Mouse (Mus musculus) intestine, postnatal 0 days (tissue): ENCODE results near the gene Tmem141. TPM values are rescaled to one million over a fixed set of nuclear protein-coding genes. Genes with fewer than 3 reads are reported as not detected.

ENCODE experiments used
- ATAC-seq: fragments of 200-750 bp; cut with Nextera tagmentation; 2 replicates; pipeline ENCODE4 v1.8.0; 2017; ENCODE audit warnings: mild to moderate bottlenecking, moderate TSS enrichment, moderate library complexity
- H3K27ac ChIP-seq: fragments of 300-500 bp; sonication (generic); 2 replicates; pipeline ENCODE4 v1.5.1; 2014; ENCODE audit warnings: mild to moderate bottlenecking, low read depth, low read length, moderate library complexity
- H3K27me3 ChIP-seq: fragments of 300-500 bp; sonication (generic); replicated peaks from 2 replicates; pipeline ENCODE4 v1.6.1; 2014; ENCODE audit warnings: low read length, mixed read lengths; ENCODE audit not compliant: control insufficient read depth, insufficient read depth
- H3K36me3 ChIP-seq: fragments of 300-500 bp; sonication (generic); 2 replicates; pipeline ENCODE4 v1.6.1; 2014; ENCODE audit warnings: mild to moderate bottlenecking, moderate library complexity; ENCODE audit not compliant: control insufficient read depth, insufficient read depth
- H3K4me1 ChIP-seq: fragments of 300-500 bp; sonication (generic); replicated peaks from 2 replicates; pipeline ENCODE4 v1.6.1; 2014; ENCODE audit warnings: antibody characterized with exemption, low read length, mixed read lengths; ENCODE audit not compliant: control insufficient read depth, insufficient read depth
- H3K4me2 ChIP-seq: fragments of 300-500 bp; sonication (generic); replicated peaks from 2 replicates; pipeline ENCODE4 v1.6.1; 2014; ENCODE audit warnings: low read depth, mild to moderate bottlenecking, moderate library complexity
- H3K4me3 ChIP-seq: fragments of 300-500 bp; sonication (generic); 2 replicates; pipeline ENCODE4 v1.5.1; 2014; ENCODE audit warnings: low read depth, low read length
- H3K9ac ChIP-seq: fragments of 300-500 bp; sonication (generic); 2 replicates; pipeline ENCODE4 v1.6.1; 2014; ENCODE audit warnings: mild to moderate bottlenecking, low read depth, low read length
- H3K9me3 ChIP-seq: fragments of 300-500 bp; sonication (generic); 2 replicates; pipeline ENCODE4 v1.6.1; 2016; ENCODE audit warnings: mixed run types; ENCODE audit not compliant: control insufficient read depth
- CTCF ChIP-seq: sonication (generic); IDR thresholded peaks from 2 replicates; pipeline ENCODE4 v1.5.1; 2016; ENCODE audit warnings: low read depth, mild to moderate bottlenecking, control low read depth, antibody characterized with exemption, moderate library complexity
- WGBS: fragments of 180-500 bp; shearing (Covaris S2); extraction: QIAGEN DNeasy Blood & Tissue Kit; methylation state at CpG from one replicate; pipeline ENCODE4 v1.1.7; 2014; 5-methylcytosine and 5-hydroxymethylcytosine counted together
- polyA plus RNA-seq: library from polyadenylated mRNA; unstranded; fragments of >200 nt; fragmentation: Nextera tagmentation; extraction: Ambion mirVana; gene quantifications from 2 replicates; pipeline ENCODE4 v1.2.1, GENCODE M21; 2015

Gene Tmem141
- polyA plus RNA-seq, 1 experiment from 2014 or later = 23.0 TPM

DNA sequence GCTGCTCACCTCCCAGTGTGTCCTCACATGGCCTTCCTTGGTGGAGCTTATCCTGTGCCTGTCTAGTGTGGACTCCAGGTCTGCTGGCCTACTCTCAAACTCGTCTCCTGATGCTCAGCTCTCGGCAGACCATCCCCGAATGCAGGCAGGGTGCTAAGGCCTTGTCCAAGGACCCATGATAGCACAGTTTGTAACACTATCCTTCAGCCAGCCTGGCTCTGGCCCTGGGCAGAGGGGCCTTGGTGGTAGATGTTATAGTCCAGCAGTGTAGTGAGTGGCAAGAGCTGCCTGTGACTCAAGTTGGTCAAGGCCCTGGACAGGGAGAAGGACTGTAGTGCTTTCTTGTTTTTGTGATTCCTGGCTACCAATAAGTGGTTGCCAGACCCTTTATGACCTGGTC lies 11.8 kb upstream of the Tmem141 start:
- 81% methylated on average over 3 of the region's 3 CpGs for WGBS
- H3K27ac ChIP-seq = no peak overlapping the region
- H3K36me3 ChIP-seq = no peaks in the 10 kb centered on the region
- ATAC-seq = no peak
- no peaks in the 10 kb centered on the region for H3K4me1 ChIP-seq
- TF ChIP-seq CTCF = no peak
- H3K27me3 ChIP-seq = no peaks in the 10 kb centered on the region
- H3K4me2 ChIP-seq = no peak overlapping the region
- no peaks in the 10 kb centered on the region for H3K9me3 ChIP-seq
- H3K4me3 ChIP-seq = no peak overlapping the region
- H3K9ac ChIP-seq = no peak overlapping the region

DNA sequence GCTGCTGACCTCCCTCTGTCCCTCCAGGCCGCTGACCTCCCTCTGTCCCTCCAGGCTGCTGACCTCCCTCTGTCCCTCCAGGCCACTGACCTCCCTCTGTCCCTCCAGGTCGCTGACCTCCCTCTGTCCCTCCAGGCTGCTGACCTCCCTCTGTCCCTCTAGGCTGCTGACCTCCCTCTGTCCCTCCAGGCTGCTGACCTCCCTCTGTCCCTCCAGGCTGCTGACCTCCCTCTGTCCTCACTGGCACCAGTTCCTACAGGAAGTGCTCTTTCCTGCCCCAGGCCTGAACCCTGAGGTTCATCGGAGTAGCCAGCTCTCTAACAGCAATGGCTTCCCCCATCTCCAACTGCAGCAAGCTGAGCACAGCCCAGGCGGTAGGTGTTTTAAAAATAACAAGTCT lies 6.9 kb upstream of the Tmem141 start:
- Histone ChIP-seq H3K4me1 (no peaks in the 10 kb centered on the region), H3K27ac (no peak overlapping the region), H3K4me3 (no peak overlapping the region), H3K36me3 (no peaks in the 10 kb centered on the region), H3K4me2 (no peak overlapping the region), H3K27me3 (no peaks in the 10 kb centered on the region), H3K9ac (no peak overlapping the region), H3K9me3 (no peaks in the 10 kb centered on the region)
- TF ChIP-seq CTCF = no peak
- WGBS = 62% methylated on average over 4 of the region's 4 CpGs
- ATAC-seq = no peak

DNA sequence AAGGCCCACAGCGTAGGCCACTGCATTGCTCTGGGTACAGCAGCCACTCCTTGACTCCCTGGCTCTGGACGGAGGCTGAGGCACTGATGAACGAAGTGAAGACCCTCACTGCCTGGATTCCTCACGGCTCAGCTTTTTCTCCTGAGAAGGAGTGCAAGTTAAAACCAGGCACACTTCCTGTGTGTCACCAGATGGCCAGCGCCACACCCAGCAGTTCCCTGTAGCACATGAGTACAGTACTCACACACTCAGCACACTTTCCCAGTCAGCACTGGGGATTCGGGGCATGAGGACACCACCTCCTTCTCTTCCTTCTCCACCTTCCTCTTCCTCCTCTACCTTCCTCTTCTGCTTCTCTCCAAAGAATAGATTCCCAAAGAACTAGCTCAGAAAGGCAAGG lies 6.0 kb upstream of the Tmem141 start, which contains the start of gene Fcna:
TSS of gene Fcna (minus strand) at position 220 of the 400 bp plus-strand sequence.
- Histone ChIP-seq H3K9ac (no peak within 1 kb of the TSS), H3K4me2 (no peak within 1 kb of the TSS), H3K4me1 (no peaks in the 10 kb centered on the region), H3K27me3 (no peaks in the 10 kb centered on the region), H3K27ac (no peak within 1 kb of the TSS), H3K36me3 (no peaks in the 10 kb centered on the region), H3K4me3 (no peak within 1 kb of the TSS), H3K9me3 (no peaks in the 10 kb centered on the region)
- WGBS = 67% methylated on average over 6 of the region's 6 CpGs
- TF ChIP-seq CTCF = no peak
- ATAC-seq = no peak

DNA sequence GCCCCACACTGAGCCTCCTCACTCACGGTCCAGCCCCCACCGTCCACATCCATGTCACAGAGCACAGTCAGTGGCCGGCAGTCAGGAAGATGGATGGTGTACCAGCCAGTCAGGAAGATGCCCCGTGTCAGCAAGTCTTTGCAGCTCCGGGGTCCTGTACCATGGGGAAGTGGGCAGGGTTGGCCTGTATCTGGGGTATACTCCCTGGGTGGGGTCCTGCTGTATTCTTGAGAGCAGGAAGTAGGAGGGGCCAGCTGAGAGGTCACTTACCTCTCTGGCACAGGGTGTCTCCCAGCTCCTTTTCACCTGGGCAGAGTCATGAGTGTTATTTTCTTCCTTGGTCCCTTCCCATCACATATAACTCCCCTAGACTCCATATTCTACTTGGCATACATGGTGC lies 4.2 kb upstream of the Tmem141 start:
- Histone ChIP-seq H3K4me3 (no peak overlapping the region), H3K36me3 (no peaks in the 10 kb centered on the region), H3K27ac (no peak overlapping the region), H3K9me3 (no peaks in the 10 kb centered on the region), H3K9ac (no peak overlapping the region), H3K27me3 (no peaks in the 10 kb centered on the region), H3K4me2 (no peak overlapping the region), H3K4me1 (no peaks in the 10 kb centered on the region)
- ATAC-seq = no peak
- WGBS = 54% methylated on average over 5 of the region's 5 CpGs
- TF ChIP-seq CTCF = no peak

DNA sequence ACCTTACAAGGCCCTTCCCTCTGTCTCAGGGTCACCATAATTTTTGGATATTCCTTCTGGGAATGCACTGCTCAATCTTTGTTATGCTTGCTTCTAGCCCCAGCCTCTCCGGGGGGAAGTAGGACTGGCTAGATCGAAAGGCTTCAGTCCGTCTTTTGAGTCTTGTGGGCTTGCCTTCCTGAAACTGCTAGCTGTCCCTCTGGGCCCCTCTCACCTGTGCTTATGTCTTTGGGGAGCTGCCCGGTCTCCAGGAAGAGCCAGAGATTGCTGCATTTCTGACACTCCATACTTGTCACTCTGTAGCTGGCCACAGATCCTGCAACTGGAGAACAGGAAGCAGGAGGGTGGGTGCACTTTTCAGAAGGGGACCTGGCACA lies 965 bp downstream of the Tmem141 start:
- no peaks in the 10 kb centered on the region for H3K4me1 ChIP-seq
- H3K36me3 ChIP-seq = no peaks in the 10 kb centered on the region; the same call in 1 of the 2 replicates
- H3K9me3 ChIP-seq = no peaks in the 10 kb centered on the region
- no peak overlapping the region for H3K4me3 ChIP-seq
- H3K27ac ChIP-seq = no peak overlapping the region
- no peak overlapping the region for H3K9ac ChIP-seq
- no peak for TF ChIP-seq CTCF
- H3K4me2 ChIP-seq = no peak overlapping the region
- no peak for ATAC-seq
- H3K27me3 ChIP-seq = peaks cover 14% of the 10 kb centered on the region; the same call in 1 of the 2 replicates
- 87% methylated on average over 4 of the region's 4 CpGs for WGBS

DNA sequence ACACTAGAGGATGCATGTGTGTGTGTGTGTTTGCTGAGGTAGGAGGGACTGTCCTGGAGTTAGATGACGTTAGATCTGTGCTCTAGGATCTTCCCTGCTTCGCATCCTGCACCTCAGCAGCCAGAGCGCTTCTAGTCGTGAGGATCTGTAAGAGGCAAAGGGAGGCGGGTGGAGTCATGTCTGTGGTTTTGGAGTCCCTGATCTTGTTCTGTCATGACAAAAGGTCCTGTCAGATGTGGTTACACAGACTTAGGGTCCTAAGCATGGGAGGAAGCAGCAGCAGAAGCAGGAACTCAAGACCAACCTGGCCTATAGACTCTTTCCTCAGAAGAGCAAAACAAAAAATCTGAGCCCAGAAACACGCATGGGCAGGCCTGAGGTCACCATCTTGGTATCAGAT lies 1.4 kb downstream of the Tmem141 start:
- Histone ChIP-seq H3K27ac (no peak overlapping the region), H3K4me1 (no peaks in the 10 kb centered on the region), H3K4me3 (no peak overlapping the region), H3K27me3 (peaks cover 14% of the 10 kb centered on the region; the same call in 1 of the 2 replicates), H3K9me3 (no peaks in the 10 kb centered on the region), H3K9ac (no peak overlapping the region), H3K4me2 (no peak overlapping the region), H3K36me3 (no peaks in the 10 kb centered on the region; the same call in 1 of the 2 replicates)
- no peak for ATAC-seq
- WGBS = 84% methylated on average over 6 of the region's 6 CpGs
- no peak for TF ChIP-seq CTCF

DNA sequence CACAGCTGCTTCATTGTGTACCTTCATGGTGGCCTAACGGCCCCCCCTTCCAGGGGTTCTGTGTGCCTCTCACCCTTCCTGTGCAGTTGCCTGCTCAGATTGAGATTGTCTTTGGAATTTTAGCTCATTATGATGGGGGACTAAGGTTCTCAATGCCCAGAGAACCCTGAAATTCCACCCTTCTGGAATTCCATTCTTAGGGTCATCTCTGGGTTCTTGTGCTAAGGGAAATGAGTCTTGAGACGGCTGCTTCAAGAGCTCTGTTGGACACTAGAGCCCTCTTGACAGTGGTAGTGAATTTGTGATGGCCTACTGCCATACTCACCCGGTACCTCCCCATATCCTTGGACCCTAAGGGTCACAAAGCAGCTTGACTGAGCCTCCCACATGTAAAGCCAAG lies 4.2 kb downstream of the Tmem141 start, which contains the start of gene Ccdc183:
TSS of gene Ccdc183 (minus strand) at position 101 of the 400 bp plus-strand sequence.
- no peak within 1 kb of the TSS for H3K4me3 ChIP-seq
- WGBS = 74% methylated on average over 3 of the region's 3 CpGs
- H3K36me3 ChIP-seq = no peaks in the 10 kb centered on the region; the same call in 1 of the 2 replicates
- H3K27me3 ChIP-seq = peaks cover 14% of the 10 kb centered on the region; the same call in 1 of the 2 replicates
- no peaks in the 10 kb centered on the region for H3K9me3 ChIP-seq
- no peak for ATAC-seq
- no peak within 1 kb of the TSS for H3K27ac ChIP-seq
- H3K9ac ChIP-seq = no peak within 1 kb of the TSS
- TF ChIP-seq CTCF = no peak
- no peak within 1 kb of the TSS for H3K4me2 ChIP-seq
- no peaks in the 10 kb centered on the region for H3K4me1 ChIP-seq
